Mouse (Mus musculus): ENCODE data around the gene Mansc1. TPM values are rescaled to one million over a fixed set of nuclear protein-coding genes. Genes with fewer than 3 reads are reported as not detected.
A peak's percentile ranks its signal among the peaks of the same experiment; 100 is the strongest.
"Not testable (repeated sequence)": the region's sequence is repeated elsewhere in the genome, so short reads cannot be mapped to it uniquely, and the experiment has no call there.

Mansc1 gene
- 10 to 100 TPM in 2 of 4 experiments, 1 to 10 TPM in 2; 8.0 to 11.6 (median 10.4) TPM for total RNA-seq (2022)

- peak in 1 of 2 experiments; percentile 26 for DNase-seq (ENCODE audit: low spot score in 2 of 2)
These were observed at the start of gene Mansc1 for GRCm38 (mm10) chr6:134631947-134632687. Gene Mansc1 (minus strand): TSS chr6:134632488.

DNA sequence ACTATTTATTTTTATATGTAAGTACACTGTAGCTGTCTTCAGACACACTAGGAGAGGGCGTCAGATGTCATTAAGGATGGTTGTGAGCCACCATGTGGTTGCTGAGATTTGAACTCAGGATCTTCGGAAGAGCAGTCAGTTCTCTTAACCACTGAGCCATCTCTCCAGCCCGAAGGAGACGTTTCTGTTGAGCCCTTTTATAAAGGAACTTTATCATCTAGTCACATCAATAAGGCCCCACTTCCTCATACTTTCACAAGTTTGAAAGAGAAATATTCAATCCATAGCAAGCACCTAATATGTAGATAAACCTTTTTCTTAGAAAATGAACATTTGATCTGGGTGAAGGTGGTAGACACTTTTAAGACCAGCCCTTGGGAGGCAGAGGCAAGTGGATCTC is 47.0 kb upstream of the Mansc1 start:
- not testable (repeated sequence) for DNase-seq (ENCODE audit: low spot score in 2 of 2)

DNA sequence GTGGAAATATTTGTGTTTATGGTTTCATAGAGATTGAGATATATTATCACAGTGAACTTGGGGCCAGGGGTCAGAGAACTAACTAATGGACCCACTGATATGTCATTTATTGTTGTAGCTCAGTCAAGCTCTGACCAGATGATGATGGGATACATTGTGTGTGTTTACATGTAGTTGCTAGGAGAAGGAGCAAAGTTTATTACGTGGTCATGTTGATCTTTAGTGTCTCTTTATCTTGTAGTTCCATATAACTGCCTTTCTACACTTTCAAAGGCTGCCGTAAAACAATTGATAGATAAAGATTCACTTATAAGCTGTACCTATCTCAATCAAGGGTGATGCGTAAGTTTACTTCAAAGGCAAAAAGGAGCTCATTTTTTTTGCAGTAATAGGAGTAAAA is 45.7 kb upstream of the Mansc1 start:
- no peak for DNase-seq (ENCODE audit: low spot score in 2 of 2)

DNA sequence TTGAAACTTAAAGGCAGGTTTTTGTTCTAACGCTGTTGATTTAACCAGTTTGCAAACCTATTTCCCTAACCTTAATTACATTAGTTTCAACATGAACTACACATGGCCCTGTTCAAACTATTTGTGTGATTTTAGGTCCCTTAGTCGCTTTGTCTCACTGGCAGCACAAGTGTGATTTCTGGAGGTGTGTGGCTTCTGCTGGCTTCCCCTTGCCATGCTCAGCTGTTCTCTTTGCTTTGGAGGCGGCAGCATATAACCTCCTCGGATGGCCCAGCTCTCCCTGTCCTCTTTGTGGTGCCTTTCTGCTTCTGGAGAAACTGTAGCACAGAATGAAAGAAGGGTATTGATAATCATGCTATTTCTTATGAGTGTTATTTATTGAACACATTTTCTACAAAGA is 45.2 kb upstream of the Mansc1 start:
- no peak for DNase-seq (ENCODE audit: low spot score in 2 of 2)

GRCm38 (mm10) chr6:134673712-134674111 is 41.4 kb upstream of the Mansc1 start:
- not testable (repeated sequence) for DNase-seq (ENCODE audit: low spot score in 2 of 2)

DNA sequence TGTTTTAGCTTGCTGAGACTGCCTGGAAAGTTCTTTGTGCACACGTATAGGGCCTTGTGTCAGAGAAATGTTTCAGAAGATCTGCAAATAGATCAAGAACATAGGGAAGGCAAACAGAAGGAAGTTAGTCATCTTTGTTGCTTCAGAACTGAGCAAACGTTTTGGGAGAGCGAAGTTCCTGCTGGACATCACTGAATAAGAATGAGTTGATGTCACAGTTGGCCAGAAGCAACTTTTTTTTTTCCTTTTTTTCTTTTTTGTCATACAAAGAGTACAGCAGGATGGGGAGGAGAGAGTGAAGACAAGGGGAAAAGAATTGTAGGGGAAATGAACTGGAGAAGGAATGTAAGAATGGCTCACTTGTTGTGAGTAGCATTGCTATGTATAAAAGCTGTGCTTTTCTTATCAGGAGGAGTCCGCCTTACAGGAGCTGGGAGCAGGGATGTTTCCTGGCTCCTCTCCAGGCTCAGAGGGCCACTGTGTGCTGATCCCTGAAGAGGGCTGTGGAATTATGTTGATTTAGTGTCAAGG is 38.7 kb upstream of the Mansc1 start:
- DNase-seq (ENCODE audit: low spot score in 2 of 2) = no peak

- no peak for DNase-seq (ENCODE audit: low spot score in 2 of 2)
These were observed 37.0 kb upstream of the Mansc1 start for GRCm38 (mm10) chr6:134669179-134669865.

DNA sequence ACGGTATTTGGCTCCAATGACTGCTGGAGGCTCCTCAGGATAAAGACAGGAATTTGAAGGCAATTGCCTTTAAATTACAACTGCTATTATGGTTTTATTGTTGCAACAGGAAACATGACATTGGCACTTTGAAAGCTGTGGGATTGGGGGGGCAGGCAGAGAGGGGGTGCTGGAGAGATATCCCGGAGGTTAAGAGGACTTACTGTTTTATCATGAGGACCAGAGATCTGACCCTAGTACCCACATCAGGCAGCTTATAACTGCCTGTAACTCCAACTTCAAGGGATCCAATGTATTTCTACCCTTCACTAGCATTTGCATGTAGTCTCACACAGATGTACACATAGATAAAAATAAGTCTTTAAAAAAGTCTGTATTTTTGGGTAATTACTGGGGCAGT is 36.2 kb upstream of the Mansc1 start:
- DNase-seq (ENCODE audit: low spot score in 2 of 2) = no peak

DNA sequence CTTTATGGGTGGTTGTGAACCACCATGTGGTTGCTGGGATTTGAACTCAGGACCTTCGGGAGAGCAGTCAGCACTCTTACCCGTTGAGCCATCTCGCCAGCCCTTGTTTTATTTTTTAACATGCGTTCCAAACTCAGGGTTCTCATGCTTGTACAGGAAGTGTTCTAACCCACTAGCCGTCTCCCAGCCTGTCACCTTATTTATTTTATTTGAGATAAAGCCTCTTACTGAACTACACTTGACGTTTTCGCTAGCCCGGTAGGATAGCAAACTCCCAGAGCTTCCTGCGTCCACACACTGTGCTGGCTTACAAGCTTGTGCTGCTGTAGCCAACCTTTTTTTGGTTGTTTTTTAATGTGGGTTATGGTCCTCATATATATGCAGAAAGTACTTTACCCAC is 33.5 kb upstream of the Mansc1 start:
- no peak for DNase-seq (ENCODE audit: low spot score in 2 of 2)

DNA sequence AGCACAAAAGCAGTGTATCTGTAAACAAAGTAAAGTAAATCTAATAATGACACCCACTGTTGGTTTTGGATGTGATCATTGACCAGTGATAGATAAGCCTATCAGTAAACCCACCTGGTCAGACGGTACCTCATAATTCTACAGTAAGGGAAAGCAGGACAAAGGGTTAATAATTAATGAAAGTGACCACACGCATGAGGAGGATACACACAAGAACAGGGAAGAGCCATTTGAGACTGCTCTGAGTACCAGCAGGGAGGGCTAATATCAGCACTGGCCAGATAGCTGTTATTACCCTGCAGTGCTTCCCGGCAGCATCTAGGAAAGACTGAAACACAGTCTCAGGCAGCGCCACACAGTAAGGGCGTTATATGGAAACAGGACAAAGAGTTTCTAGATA is 32.3 kb upstream of the Mansc1 start:
- DNase-seq (ENCODE audit: low spot score in 2 of 2) = no peak

DNA sequence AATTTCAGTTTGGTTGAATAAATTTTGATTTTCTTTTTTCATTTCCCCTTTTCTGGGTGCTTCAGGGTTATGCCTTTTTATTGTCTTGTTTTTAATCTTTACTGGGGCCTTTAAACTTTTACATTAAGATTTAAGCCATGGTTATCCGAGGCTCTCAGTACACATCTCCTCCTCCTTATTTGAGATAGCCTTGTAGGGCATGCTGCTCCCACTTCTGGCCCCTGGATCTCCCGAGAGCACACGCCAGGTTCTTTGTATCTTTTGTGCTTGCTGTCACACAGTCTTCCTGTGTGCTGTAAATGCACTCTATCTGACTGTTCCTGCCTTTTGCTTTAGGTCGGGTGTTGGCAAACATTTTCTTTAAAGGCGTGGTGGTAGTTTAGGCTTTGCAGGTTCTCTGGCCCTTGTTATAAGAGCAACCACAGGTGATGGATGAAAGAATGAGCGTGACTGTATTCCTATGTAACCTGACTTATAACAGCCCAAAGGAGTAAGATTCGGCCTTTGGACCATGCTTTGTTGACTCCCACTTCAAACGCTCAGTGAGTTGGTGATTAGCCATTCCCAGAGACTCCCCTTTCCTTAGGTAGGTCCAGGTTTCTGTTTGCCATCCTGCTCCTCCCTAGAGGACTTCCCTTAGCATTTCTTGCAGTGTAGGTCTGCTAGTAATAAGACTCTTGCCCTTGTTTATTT is 28.6 kb upstream of the Mansc1 start:
- no peak for DNase-seq (ENCODE audit: low spot score in 2 of 2)

GRCm38 (mm10) chr6:134659108-134659958 is 27.0 kb upstream of the Mansc1 start:
- peak in 1 of 2 experiments; percentile 50 for DNase-seq (ENCODE audit: low spot score in 2 of 2)

DNA sequence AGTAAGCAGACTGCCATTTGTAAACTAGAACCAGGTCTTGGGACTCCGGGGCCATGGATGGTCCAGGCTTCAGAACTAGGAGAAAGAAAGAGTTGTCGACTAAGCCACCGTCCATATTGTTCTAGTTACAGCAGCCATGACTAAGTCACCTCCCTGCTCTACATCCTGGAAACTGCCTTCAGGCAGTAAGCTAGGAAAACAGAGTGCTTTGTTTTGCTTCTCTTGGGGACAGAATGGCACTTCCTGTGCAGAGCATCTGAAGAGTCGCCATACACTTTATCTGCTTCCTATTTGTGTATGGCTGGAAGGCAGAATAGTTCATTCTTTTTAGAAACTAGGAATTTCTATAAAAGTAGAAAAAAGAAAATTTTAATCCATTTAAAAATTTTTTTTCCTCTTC is 24.2 kb upstream of the Mansc1 start:
- no peak for DNase-seq (ENCODE audit: low spot score in 2 of 2)

- peak; percentile 53 to 60 for DNase-seq (ENCODE audit: low spot score in 2 of 2)
These were observed 16.1 kb upstream of the Mansc1 start for GRCm38 (mm10) chr6:134648356-134648755.

GRCm38 (mm10) chr6:134647621-134648020 is 15.3 kb upstream of the Mansc1 start:
- no peak for DNase-seq (ENCODE audit: low spot score in 2 of 2)

GRCm38 (mm10) chr6:134646835-134647234 is 14.5 kb upstream of the Mansc1 start:
- DNase-seq (ENCODE audit: low spot score in 2 of 2) = no peak

GRCm38 (mm10) chr6:134643296-134643695 is 11.0 kb upstream of the Mansc1 start:
- DNase-seq (ENCODE audit: low spot score in 2 of 2) = no peak

GRCm38 (mm10) chr6:134641738-134642446 is 9.6 kb upstream of the Mansc1 start:
- DNase-seq (ENCODE audit: low spot score in 2 of 2) = no peak

GRCm38 (mm10) chr6:134640485-134641475 is 8.5 kb upstream of the Mansc1 start:
- DNase-seq (ENCODE audit: low spot score in 2 of 2) = peak; percentile 88 to 91

All from layer of hippocampus, adult 8-10 months (tissue).